In the genomic region with DNA sequence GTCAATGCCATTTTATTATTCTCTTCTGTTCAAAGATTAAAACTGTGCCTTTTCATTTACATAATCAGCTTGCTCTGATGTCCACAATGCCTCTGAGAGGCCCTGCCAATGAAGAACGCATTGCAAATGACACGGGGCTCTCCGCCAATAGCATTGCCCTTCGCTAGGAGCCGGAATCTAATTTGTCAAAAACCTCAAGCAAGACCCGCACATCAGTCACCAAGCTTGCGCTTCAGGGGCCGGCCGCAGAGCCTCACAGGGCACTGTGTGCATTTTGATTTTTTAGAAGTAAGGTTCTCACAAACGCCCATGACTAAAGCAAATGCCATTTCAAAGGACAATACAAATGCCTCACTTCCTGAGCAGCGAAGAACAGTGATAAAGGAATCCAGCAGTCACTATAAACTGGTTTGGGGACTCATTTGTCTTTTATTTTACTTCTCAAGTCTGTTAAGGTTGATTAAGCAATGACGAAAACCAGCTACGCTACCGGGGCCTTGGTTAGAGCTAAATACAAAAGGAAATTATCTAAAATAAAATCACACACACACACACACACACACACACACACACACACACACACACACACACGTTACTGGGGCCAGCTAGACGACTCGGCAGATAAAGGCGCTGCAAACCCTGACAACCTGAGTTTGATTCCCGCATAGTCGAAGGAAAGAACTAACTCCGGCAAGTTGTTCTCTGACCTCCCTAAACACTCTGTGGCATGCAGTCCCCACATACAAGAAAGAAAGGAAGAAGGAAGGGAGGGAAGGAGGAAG, we compare ENCODE assay signal across 7 mouse cellular contexts. TPM values are rescaled to one million over a fixed set of nuclear protein-coding genes. Genes with fewer than 3 reads are reported as not detected.
DNase-seq lines count a peak whose midpoint lies in the region; ATAC-seq lines count a peak whose summit lies in the region.

No protein-coding gene starts in this region.

- H3K4me3 ChIP-seq in kidney, embryonic 15.5 days (replicated peaks): peak overlapping the region; percentile 22
- no peak overlapping the region for H3K4me3 ChIP-seq in liver, embryonic 12.5 days
- peak overlapping the region; percentile 34 for H3K4me3 ChIP-seq in neural tube, embryonic 15.5 days (replicated peaks)

- H3K9ac ChIP-seq in kidney, embryonic 15.5 days: no peak overlapping the region
- no peak overlapping the region for H3K9ac ChIP-seq in liver, embryonic 12.5 days
- H3K9ac ChIP-seq in neural tube, embryonic 15.5 days (replicated peaks): peak overlapping the region; percentile 24; the same call in 1 of the 2 replicates

- 19% methylated on average over 21 of the region's 21 CpGs for WGBS in kidney, embryonic 15.5 days
- 38% methylated on average over 21 of the region's 21 CpGs for WGBS in liver, embryonic 12.5 days (ENCODE audit: insufficient replicate concordance)
- WGBS in neural tube, embryonic 15.5 days: 10% methylated on average over 21 of the region's 21 CpGs

- H3K9me3 ChIP-seq in kidney, embryonic 15.5 days (replicated peaks): no peaks in the 10 kb centered on the region
- H3K9me3 ChIP-seq in liver, embryonic 12.5 days (replicated peaks): no peaks in the 10 kb centered on the region
- H3K9me3 ChIP-seq in neural tube, embryonic 15.5 days (replicated peaks): no peaks in the 10 kb centered on the region

- H3K27ac ChIP-seq in kidney, embryonic 15.5 days: no peak overlapping the region
- H3K27ac ChIP-seq in liver, embryonic 12.5 days: no peak overlapping the region
- H3K27ac ChIP-seq in neural tube, embryonic 15.5 days (replicated peaks): no peak overlapping the region

- H3K36me3 ChIP-seq in kidney, embryonic 15.5 days: no peaks in the 10 kb centered on the region
- H3K36me3 ChIP-seq in liver, embryonic 12.5 days: no peaks in the 10 kb centered on the region
- no peaks in the 10 kb centered on the region for H3K36me3 ChIP-seq in neural tube, embryonic 15.5 days

- peak; percentile 48 for DNase-seq in adrenal gland, postnatal 25 days
- peak; percentile 88 for DNase-seq in cerebellum, postnatal 14 days
- DNase-seq in frontal cortex, postnatal 14 days (ENCODE audit: low spot score in 2 of 2): peak; percentile 32 to 47
- no peak for DNase-seq in urinary bladder, postnatal 4 days (ENCODE audit: low spot score in 2 of 2)

- H3K4me1 ChIP-seq in kidney, embryonic 15.5 days: peaks cover 8% of the 10 kb centered on the region; the same call in 1 of the 2 replicates
- no peaks in the 10 kb centered on the region for H3K4me1 ChIP-seq in liver, embryonic 12.5 days
- H3K4me1 ChIP-seq in neural tube, embryonic 15.5 days: peaks cover 9% of the 10 kb centered on the region

- ATAC-seq in kidney, embryonic 15.5 days (replicated peaks; ENCODE audit: low FRiP score): peak; percentile 81
- ATAC-seq in liver, embryonic 12.5 days: no peak
- peak; percentile 89 for ATAC-seq in neural tube, embryonic 15.5 days (ENCODE audit: low FRiP score)

- H3K27me3 ChIP-seq in kidney, embryonic 15.5 days: no peaks in the 10 kb centered on the region
- H3K27me3 ChIP-seq in liver, embryonic 12.5 days (replicated peaks): no peaks in the 10 kb centered on the region
- no peaks in the 10 kb centered on the region for H3K27me3 ChIP-seq in neural tube, embryonic 15.5 days (replicated peaks)

- peak overlapping the region; percentile 51 for H3K4me2 ChIP-seq in kidney, embryonic 15.5 days
- H3K4me2 ChIP-seq in liver, embryonic 12.5 days: peak overlapping the region; percentile 33
- H3K4me2 ChIP-seq in neural tube, embryonic 15.5 days: peak overlapping the region; percentile 57

RNA-seq across cellular contexts. Expression of a gene that starts 24.4 kb away (rescaled TPM):
- 10.8 and 13.1 TPM in 2 replicates for total RNA-seq in adrenal gland, postnatal 25 days (2021)
- polyA plus RNA-seq in kidney, embryonic 15.5 days (2015; fragmentation: Nextera tagmentation; extraction: Ambion mirVana): 41.7 and 42.2 TPM in 2 replicates
- polyA plus RNA-seq in liver, embryonic 12.5 days (2016; fragmentation: Nextera tagmentation; extraction: Ambion mirVana): 47.5 and 51.6 TPM in 2 replicates
- 25.9 and 38.1 TPM in 2 replicates for polyA plus RNA-seq in neural tube, embryonic 15.5 days (2015; fragmentation: Nextera tagmentation; extraction: Ambion mirVana)

Comparison
In these comparisons a context has a peak if more than half of its experiments do, and no peak if none do; other contexts are left out.
1. DNase-seq: peak in adrenal gland, postnatal 25 days (single experiment), cerebellum, postnatal 14 days (2 of 2) and frontal cortex, postnatal 14 days (2 of 2); none in urinary bladder, postnatal 4 days (0 of 2).
2. Peak in every context shown above with its lines, with median percentiles within 50 percentile points of each other: H3K4me2 ChIP-seq.